Mouse (Mus musculus) cerebellum, adult 9-10 months (tissue): ENCODE measurements around the gene Smarca4.

Experiments
- DNase-seq: peaks from one replicate; pipeline ENCODE4 v3.0.0; 2022

The Smarca4 gene

DNA sequence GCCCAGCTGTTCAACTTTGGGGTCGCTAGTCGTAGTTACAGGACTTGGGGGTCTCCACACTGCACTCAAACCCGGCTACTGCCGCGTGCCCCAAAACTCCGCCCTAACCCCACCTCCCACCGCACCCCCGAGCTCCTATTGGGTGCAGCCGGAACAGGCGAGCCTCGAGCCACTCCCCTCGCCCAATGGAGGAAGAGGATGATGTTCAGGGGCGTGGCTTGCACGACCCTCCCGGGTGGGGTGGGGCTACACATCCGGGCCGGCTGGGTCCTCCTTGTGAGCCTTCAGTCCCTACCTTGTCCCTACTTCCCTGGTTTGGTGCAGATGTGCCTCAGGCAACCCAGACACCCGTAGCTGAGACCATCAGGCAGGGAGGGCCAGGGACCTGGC, 108.2 kb downstream of the Smarca4 start:
- peak; percentile 92 for DNase-seq

DNA sequence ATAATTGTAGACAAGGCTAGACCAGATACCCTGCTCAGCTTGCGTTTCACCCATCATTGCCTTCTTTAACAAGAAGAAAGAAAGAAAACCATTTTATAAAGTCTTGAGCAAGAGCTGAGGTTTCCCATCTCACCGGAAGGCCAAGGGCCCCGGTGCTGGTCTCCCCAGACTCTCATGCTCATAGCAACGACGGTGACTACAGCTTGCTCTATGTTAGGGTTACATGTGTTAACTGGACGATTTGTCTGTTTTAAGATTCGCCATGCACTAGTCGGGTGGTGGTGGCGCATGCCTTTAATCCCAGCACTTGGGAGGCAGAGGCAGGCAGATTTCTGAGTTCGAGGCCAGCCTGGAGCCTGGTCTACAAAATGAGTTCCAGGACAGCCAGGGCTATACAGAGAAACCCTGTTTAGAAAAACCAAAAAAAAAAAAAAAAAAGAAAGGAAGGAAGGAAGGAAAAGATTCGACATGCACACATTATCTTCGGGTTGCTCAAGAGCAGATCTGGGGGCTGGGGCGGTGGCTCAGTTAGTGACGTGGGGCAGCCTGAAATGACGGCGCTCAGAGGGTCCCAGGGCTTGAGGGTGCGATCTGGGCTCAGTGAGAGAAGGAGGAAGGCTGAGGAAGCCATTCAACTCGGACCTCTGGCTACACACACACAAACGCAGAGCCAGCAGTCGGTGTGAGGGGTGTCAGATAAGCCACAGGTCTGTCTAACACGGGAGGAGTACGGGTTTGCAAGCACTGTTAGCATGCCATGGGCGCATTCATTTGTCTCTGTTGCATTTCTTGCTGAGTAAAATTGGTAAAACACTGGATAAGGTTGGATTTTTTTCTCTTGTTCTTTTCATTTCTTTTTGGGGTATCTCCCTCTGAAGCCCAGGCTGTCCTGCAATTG, 109.5 kb downstream of the Smarca4 start:
- no peak for DNase-seq

DNA sequence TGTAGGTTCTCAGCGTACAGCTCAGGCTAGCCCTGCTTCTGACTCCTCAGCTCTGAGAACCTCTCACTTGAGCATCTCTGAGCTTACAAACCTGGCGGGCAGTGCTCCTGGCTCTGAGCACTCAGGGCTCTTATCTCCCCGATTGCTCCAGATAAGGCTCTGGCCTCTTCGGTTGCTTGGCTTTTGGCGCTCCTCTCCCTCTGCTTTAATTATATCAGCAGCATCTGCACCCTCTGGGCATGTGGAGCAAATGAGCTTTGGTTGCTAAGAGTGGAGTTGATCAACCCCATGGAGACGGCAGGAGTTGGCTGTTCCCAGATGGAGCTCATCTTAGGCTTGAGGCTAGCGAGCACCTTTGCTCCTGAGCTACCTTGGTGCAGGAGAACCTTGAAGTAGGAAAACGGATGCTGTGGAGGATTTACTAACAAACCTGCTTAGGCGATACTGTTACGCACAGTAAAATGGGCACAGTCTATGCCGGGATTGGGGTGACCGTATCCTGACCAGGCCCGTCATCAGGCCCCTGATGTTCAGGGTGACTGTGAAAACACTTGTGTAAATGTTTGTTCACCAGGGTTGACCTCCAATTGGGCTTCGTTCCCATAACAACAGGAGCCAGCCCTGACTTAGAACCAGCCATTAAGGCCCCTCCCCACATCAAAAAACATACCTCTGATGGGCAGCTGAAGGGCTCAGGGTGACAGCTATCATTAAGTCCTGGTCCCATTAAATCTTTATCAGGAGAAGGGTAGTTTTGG, 110.4 kb downstream of the Smarca4 start:
- no peak for DNase-seq

DNA sequence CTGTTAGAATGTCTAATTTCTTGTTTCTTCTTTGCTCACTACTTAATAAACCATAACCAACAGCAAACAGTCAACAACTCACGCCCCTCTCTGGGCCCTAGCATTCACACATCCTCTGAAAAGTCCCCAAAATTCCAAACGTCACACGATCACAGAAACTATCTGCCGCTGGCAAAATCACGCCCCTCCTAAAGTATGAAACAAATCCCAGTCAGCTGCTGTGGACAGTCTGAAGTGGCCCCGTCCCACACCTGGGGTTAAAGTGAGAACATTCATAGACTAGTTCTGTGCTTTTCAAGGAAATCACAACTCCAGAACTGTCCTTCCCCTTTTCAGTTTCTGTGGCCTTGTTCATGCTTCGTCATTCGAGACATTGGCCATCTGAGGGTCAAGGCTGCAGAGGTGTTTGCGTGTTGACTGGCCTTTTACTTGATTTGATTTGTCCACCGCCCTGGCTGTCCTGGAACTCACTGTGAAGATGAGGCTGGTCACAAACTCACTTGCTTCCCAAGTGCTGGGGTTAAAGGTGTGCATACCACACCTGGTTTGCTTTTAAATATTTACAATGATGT, 112.4 kb downstream of the Smarca4 start:
- DNase-seq: no peak

DNA sequence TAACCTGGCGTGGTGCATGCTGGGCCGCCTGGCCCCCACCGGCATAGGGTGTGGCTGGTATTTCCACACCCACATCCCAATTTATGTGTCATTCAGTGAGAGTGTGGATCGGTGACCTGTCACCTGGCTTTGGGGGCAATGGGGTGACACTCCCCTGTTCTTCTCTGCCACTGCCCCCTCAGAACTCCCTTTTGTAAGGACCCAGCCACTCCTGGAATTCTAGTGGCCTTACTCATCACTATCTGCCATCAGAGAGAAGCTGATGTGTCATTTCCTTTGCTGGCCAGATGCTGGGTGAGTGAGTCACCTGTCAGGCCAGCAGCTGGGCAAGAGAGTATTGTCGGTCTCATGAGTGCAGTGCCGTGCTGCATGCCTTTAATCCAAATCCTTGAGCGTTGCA, 113.3 kb downstream of the Smarca4 start:
- DNase-seq: no peak

DNA sequence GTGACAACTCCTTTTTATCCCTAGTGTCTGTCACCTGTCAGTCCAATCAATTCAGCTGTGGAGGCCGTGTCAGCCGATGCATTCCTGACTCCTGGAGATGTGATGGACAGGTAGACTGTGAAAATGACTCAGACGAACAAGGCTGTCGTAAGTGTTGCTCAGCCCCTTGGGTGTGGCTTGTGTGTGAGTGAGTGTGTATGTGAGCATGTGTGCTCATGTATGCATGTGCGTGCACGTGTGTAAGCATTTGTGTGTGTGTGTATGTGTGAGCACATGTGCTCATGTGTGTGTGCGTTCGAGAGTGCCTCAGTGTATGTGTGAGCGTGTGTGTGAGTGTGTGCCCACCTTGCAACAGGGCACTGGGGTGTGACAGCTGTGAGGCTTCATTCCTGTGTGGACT, 116.3 kb downstream of the Smarca4 start:
- DNase-seq: no peak

DNA sequence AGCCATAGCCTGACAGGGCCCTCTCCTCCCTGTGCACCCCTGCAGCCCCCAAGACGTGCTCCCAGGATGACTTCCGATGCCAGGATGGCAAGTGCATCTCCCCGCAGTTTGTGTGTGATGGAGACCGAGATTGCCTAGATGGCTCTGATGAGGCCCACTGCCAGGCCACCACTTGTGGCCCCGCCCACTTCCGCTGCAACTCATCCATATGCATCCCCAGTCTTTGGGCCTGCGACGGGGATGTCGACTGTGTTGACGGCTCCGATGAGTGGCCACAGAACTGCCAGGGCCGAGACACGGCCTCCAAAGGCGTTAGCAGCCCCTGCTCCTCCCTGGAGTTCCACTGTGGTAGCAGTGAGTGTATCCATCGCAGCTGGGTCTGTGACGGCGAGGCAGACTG, 117.5 kb downstream of the Smarca4 start:
- no peak for DNase-seq

DNA sequence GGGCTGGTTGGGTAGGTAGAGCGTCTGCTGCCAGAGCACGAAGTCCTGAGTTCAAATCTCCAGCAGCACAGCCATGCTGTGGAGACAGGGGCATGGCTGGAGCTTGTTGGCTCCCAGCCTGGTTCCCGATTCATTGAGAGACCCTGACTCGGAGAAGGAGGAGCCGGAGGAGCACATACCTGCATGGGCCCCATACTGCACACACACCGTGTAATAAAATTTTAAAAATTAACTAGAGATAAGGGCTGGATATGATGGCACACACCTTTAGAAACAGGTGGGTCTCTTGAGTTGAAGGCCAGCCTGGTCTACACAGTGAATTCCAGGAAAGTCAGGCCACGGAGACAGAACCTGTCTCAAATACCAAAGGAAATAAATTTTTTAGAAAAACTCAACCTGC, 118.0 kb downstream of the Smarca4 start:
- no peak for DNase-seq

DNA sequence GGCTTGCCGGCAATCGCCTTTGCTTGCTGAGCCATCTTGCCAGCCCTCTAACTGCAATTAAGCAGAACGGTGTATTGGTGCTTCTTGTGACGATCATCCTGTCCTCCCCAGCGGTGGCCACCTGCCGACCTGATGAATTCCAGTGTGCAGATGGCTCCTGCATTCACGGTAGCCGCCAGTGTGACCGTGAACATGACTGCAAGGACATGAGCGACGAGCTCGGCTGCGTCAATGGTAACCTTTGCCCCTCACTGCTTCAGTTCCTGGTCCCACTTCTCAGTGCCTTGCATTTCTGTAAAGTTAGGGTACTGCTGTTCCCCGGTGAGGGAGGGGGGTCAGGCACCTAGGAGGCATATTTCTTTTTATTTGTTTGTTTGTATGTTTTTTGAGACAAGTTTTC, 119.2 kb downstream of the Smarca4 start:
- no peak for DNase-seq

DNA sequence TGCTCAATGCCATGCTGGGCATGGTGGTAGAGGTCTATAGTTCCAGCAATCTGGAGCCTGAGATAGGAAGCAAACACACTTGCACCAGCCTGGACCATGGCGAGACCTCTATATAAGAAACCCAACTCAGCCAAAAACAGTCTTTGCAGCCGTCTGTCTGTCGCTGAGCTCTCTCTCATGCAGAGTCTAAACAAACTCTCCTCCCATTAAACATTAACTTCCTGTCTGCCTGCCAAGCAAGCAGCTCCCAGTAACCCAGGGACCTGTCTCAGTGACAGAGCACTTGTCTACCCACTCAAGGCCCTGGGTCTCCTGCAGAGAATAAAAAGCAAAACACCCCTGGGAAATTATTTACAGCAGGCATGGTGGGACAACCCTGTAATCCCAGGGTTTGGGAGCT, 120.6 kb downstream of the Smarca4 start:
- DNase-seq: no peak

DNA sequence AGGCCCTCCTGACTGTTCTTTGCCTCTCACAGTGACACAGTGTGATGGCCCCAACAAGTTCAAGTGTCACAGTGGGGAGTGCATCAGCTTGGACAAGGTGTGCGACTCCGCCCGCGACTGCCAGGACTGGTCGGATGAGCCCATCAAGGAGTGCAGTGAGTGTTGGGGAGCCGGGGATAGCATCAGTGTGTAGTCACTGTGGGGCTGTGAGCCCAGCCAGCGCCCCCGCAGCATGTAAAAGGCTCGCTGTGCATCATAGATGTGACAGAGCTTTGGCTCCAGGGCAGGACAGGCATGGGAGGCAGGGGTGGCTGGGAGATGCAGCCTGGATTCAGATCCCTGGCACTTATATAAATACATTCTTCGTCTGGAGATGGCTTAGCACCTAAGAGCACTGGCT, 121.2 kb downstream of the Smarca4 start:
- DNase-seq: no peak

DNA sequence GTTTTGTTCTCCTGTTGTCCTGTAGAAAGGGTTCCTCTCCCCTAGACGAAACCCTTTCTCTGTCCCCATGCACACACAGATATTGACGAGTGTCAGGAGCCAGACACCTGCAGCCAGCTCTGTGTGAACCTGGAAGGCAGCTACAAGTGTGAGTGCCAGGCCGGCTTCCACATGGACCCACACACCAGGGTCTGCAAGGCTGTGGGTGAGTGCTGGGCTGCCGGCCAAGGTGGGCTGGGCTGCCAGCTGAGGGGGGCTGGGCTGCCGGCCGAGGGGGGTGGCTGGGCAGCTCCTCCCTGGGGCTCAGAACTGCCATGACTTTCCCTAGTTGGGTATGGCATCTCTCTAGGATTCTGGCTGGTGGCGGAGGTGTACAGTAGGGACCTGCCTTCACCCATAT, 122.8 kb downstream of the Smarca4 start:
- DNase-seq: no peak

DNA sequence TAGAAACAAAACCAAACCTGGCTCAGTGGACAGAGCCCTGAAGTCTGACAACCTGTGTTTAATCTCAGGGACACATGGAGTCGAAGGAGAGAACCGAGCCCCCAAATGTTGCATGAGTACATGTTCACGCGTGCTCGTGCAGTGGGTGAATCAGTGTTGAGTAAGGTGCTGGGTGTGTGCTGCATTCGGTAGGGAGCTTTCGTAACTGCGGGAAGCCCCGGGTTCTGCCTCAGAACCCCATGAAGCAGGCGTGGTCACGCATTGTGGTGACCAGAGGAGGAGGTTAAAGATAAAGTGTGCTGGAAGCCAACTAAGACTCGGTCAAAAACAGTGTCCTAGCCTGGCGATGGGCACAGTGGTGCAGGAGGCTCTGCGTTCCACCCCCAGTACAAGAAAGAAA, 124.5 kb downstream of the Smarca4 start:
- DNase-seq: no peak

DNA sequence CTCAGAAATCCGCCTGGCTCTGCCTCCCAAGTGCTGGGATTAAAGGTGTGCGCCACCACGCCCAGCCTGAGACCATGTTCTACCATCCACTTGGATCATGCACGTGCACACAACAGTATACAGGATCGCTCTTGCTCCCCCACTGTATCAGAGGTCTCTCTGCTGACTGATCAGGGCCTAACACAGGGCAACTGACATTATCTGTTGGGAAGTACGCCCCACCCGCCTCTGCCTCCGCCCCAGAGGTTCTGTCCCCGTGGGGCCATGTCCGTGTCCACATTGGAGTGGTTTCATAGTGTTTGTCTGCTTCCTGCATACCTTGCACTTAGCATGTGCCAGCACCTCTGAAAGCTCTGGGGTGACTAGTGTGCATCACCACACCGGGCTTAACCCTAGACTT, 125.5 kb downstream of the Smarca4 start:
- DNase-seq: no peak

DNA sequence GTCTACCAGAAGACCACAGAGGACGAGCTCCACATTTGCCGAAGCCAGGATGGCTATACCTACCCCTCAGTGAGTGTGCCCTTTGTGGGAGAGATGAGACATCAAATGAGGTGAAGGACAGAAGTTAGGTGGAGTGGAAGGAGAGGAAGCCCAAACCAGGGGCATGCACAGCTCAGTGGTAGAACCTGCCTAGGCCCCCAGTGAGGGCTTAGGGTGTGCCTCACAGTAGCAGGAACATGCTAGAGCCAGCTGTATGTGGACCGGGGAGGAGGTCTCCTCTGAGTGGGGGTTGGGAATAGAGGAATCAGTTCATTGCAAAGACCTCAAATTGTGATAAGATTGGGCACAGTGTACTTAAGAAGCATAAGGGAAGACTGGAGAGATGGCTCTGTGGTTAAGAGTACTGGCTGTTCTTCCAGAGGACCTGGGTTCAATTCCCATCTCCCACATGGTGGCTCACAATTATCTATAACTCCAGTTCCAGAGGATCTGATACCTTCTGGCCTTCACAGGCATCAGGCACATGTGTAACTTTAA, 131.3 kb downstream of the Smarca4 start:
- peak; percentile 66 for DNase-seq

DNA sequence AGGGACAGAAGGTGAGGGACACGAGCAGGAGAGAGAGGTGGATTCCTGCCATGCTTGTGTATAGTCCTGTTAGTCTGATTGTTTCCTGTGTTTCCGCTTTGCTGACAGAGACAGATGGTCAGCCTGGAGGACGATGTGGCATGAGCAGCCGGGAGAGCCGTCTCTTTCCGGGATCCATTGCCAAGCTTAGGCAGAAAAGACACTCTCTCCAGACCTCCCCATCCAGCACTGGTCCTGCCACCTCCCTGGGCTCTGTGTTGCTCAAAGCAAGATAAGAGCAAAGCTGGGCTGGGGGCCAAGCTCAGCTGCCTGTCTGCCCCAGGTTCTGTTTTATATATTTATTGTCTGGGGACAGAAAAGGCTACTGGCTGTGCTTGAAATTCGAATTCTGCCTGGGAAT, 132.1 kb downstream of the Smarca4 start:
- DNase-seq: peak; percentile 99

DNA sequence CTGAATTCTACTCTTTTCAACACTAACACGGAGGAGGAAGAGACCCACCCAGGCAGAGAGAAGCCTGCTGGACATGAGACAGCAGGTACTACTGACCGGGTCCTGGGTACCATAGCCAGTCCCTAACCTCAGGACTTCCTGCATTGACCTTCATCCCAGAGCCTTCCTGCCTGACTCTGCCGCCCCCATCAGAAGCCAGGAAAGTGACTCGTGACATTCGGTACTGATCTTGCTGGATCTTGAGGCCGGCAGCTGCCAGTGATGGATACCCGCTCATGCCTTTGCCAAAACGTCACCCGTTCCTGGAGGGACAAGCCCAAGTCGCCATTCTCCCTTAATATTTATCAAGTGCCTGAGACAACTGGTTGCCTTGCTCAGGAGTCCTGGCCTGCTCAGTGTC, 132.5 kb downstream of the Smarca4 start:
- no peak for DNase-seq

DNA sequence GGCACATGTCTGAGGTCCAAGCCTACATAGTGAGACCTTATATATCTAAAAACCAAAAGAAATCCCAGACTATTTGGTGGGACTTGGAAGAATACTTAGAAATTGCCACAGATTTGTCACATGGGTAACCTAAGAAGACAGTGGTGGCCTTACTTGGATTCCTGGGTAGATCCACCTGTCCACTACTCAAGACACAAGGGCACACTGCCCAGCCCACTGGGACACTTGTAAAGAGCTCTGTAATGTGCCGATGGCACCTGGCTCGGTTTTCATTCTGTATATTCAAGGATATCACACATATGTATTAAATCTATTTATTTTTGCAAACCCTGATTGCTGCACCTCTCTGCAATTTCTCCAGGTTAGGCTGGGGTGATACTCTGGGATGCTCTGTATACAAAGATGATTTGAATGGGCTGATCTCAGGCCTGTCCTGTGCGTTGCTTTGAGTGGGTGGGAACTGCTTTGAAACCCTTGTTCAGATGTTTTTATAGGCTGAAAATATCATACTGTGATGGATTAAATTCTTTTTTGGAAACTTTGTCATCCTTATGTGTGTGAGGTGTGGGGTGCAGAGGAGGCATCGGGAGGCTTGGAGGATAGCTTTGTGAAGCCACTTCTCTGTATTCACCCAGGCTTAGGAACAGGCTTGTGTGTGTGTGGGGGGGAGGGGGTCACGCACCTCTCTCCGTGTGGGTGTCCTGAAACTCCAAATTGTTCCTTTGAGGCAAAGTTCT, 133.6 kb downstream of the Smarca4 start:
- peak; percentile 75 for DNase-seq

DNA sequence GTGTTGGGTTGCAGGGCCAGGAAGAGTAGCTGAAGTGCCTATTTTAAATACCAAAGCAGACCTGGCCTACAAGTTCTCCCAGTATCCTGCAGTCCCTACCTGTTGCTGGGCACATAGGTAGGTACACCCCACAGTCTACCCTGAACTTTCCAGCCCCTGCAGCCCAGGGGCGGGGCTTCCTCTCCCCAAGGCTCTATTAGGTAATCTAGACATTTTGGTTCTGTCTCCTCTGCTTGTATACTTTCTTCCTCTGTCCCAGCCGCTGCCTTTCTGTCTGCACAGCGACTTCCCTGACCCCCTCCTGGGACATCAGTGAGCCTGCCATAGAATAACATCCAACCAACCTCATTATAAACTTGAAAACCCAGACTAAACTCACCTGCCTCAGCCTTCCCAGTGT, 134.4 kb downstream of the Smarca4 start:
- DNase-seq: peak; percentile 55

DNA sequence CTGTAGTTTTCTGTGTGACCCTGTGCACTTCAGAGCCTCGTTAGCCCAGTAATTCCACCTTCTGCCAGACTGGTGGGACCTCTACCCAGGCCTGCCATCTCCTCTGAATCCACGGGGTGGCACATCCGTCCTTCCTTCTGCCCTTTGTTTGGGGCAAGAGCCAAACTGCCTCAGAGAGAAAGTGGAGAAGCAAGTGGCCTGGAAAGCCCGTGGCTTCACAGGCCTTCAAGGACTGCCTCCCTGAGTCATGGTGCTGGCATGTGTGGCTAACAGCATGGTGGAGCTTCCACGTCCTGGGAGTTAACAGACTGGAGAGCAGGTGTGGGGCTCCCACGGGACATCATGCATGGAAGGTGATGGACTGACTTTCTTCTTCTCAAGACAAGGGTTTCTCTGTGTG, 135.4 kb downstream of the Smarca4 start:
- DNase-seq: peak; percentile 69

DNA sequence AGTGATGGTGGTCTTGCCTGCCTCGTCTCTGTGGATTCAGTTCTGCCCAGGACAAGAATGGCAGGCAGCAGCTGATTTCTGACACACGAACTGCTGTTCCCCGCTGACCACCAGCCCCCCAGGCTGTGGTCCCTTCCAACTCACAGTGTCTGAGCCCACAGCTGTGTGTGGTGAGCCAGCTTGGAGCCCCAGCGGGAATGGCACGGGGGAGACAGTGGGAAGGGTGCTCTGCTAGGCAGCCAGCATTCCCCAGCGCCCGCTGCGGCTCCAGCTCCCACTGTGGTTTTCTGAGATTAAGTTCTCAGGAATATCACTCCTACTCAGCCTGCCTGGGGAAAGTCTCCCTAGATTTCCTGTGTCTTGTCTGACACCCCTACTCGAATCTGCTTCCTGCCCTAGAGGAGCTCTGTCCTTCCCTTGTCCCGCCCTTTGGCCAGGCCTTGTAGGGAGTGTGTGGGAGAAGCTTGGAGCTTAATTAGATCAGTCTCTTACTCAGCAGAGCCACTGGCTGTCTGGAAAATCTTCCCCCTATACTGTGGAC, 136.4 kb downstream of the Smarca4 start:
- peak; percentile 42 for DNase-seq
